Mouse (Mus musculus): Measurements from ENCODE around the gene Prep. TPM values are rescaled to one million over a fixed set of nuclear protein-coding genes. Genes with fewer than 3 reads are reported as not detected.

Gene Prep
- polyA plus RNA-seq, 1 experiment from 2014 or later = 32.4 TPM

GRCm38 (mm10) chr10:45136806-45137205 lies 69.8 kb downstream of the Prep start:
- Histone ChIP-seq H3K4me1 (ENCODE audit: control insufficient read depth, insufficient read depth, low read length) (no peaks in the 10 kb centered on the region), H3K4me3 (ENCODE audit: low read depth, low read length) (no peak overlapping the region), H3K4me2 (ENCODE audit: low read depth) (no peak overlapping the region), H3K9me3 (ENCODE audit: control insufficient read depth, low read length) (no peaks in the 10 kb centered on the region), H3K27ac (ENCODE audit: low read depth, low read length) (no peak overlapping the region), H3K9ac (ENCODE audit: low read length) (no peak overlapping the region), H3K36me3 (ENCODE audit: control insufficient read depth, insufficient read depth, low read length) (no peaks in the 10 kb centered on the region), H3K27me3 (ENCODE audit: control insufficient read depth, insufficient read depth, low read length) (no peaks in the 10 kb centered on the region)
- 90% methylated on average over 7 of the region's 7 CpGs for WGBS
- DNase-seq (ENCODE audit: low spot score) (no peak), ATAC-seq (ENCODE audit: insufficient read depth, low FRiP score, low TSS enrichment) (no peak)

DNA sequence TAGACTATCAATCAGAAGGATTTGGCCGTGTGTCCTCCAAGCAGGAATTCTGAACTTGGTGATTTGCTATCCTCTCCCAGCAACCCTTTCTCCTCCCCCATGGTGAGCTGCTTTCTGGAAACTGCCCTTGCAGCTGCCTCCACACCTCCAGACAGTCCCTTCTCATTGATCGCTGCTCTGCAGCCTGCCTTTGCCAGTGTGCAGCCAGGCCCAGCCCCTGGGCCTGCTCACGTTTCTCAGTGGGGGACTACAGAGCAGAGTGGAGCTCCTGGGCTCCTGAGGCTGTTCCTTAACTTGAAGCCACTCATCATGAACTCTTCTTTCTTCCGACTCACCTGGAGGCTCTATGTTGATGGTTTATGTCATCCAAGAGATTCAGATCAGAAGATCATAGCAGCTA lies 72.9 kb downstream of the Prep start:
- Histone ChIP-seq H3K27me3 (ENCODE audit: control insufficient read depth, insufficient read depth, low read length) (no peaks in the 10 kb centered on the region), H3K9me3 (ENCODE audit: control insufficient read depth, low read length) (no peaks in the 10 kb centered on the region), H3K27ac (ENCODE audit: low read depth, low read length) (0 out of 2 replicates have a peak overlapping the region, but pooled peaks have one; percentile 14), H3K36me3 (ENCODE audit: control insufficient read depth, insufficient read depth, low read length) (no peaks in the 10 kb centered on the region), H3K9ac (ENCODE audit: low read length) (no peak overlapping the region), H3K4me3 (ENCODE audit: low read depth, low read length) (no peak overlapping the region), H3K4me2 (ENCODE audit: low read depth) (no peak overlapping the region), H3K4me1 (ENCODE audit: control insufficient read depth, insufficient read depth, low read length) (no peaks in the 10 kb centered on the region)
- no peak for ATAC-seq (ENCODE audit: insufficient read depth, low FRiP score, low TSS enrichment)
- WGBS = 59% methylated on average over 4 of the region's 4 CpGs
- no peak for DNase-seq (ENCODE audit: low spot score)

DNA sequence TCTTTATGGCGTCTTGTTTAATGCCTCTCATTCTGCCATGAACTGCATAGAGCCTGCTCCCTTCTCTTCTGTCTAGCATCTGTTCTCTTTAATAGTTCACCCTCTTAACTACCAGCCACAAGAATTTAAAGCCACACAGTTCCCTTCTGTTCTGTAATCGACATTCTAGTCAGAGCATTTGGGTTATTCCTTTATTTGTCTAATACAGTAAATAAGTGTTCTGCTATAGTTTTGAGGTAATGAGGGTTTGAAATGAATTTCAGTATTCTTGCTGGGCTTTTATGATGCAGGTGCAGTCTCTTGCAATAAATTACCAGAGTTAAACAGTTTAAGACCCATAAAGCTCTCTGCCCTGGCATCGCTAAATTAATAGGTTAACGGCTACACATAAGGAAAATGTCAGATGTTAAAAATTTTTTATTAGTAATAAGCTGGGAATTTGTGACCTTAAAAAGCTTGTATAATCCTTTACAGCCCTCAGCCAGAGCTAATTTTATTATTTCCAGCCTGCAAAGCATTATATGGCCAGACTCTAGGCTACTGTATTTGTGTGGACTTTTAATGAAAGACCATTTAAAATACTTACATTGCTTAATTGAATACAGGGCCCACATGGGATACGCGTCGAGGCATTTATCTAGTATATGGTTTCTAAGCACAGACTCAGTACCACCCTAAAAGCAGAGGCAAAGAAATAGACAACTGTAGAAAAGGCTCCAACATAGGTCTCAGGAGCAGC lies 73.6 kb downstream of the Prep start:
- DNase-seq (ENCODE audit: low spot score) (no peak), ATAC-seq (ENCODE audit: insufficient read depth, low FRiP score, low TSS enrichment) (no peak)
- Histone ChIP-seq H3K9me3 (ENCODE audit: control insufficient read depth, low read length) (no peaks in the 10 kb centered on the region), H3K27ac (ENCODE audit: low read depth, low read length) (no peak overlapping the region), H3K9ac (ENCODE audit: low read length) (no peak overlapping the region), H3K4me1 (ENCODE audit: control insufficient read depth, insufficient read depth, low read length) (no peaks in the 10 kb centered on the region), H3K4me2 (ENCODE audit: low read depth) (no peak overlapping the region), H3K36me3 (ENCODE audit: control insufficient read depth, insufficient read depth, low read length) (no peaks in the 10 kb centered on the region), H3K4me3 (ENCODE audit: low read depth, low read length) (no peak overlapping the region), H3K27me3 (ENCODE audit: control insufficient read depth, insufficient read depth, low read length) (no peaks in the 10 kb centered on the region)
- WGBS = 76% methylated on average over 7 of the region's 7 CpGs

GRCm38 (mm10) chr10:45142359-45142758 lies 75.4 kb downstream of the Prep start:
- WGBS = 90% methylated on average over 5 of the region's 5 CpGs
- no peaks in the 10 kb centered on the region for H3K9me3 ChIP-seq (ENCODE audit: control insufficient read depth, low read length)
- H3K4me3 ChIP-seq (ENCODE audit: low read depth, low read length) = no peak overlapping the region
- no peaks in the 10 kb centered on the region for H3K27me3 ChIP-seq (ENCODE audit: control insufficient read depth, insufficient read depth, low read length)
- no peaks in the 10 kb centered on the region for H3K36me3 ChIP-seq (ENCODE audit: control insufficient read depth, insufficient read depth, low read length)
- H3K9ac ChIP-seq (ENCODE audit: low read length) = no peak overlapping the region
- peaks cover 9% of the 10 kb centered on the region for H3K4me1 ChIP-seq (ENCODE audit: control insufficient read depth, insufficient read depth, low read length)
- DNase-seq (ENCODE audit: low spot score) (no peak), ATAC-seq (ENCODE audit: insufficient read depth, low FRiP score, low TSS enrichment) (no peak)
- no peak overlapping the region for H3K4me2 ChIP-seq (ENCODE audit: low read depth)
- H3K27ac ChIP-seq (ENCODE audit: low read depth, low read length) = no peak overlapping the region

DNA sequence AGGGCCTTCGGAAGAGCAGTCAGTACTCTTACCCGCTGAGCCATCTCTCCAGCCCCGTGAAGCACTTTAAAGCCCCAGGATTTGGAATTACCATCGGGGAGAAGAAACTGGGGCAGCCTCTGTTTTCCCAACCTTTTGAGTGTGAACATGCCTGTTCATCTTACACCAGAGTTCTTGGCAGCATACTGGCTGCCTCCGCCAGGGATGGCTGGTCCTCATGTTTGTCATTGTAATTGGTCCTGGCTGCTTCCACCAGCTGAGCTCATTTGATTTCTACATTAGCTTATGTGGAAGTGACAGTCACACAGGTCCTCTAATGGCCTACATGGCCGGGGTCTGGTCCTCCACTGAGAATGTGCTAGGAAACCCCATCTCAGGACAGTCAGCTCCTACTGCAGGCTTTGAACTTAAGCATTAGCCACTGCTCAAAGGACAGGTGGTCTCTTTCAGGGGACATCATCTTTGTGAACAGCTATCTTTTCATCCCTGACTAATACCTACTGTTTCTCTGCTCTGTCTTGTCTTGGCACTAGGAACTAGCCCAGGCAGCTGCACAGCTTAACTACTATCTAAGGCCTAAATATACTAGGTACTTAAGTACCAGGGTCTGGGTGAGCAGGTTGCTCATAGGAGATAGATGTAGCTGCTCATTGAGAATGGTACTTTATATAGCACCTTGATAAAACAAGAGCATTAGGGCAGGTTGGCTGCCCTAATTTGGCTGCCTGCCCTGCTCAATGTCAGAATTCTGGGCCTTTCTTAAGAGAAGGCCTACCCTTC lies 77.2 kb downstream of the Prep start:
- 92% methylated on average over 6 of the region's 6 CpGs for WGBS
- H3K27ac ChIP-seq (ENCODE audit: low read depth, low read length) = no peak overlapping the region
- no peak overlapping the region for H3K4me3 ChIP-seq (ENCODE audit: low read depth, low read length)
- ATAC-seq (ENCODE audit: insufficient read depth, low FRiP score, low TSS enrichment) (no peak), DNase-seq (ENCODE audit: low spot score) (no peak)
- no peak overlapping the region for H3K4me2 ChIP-seq (ENCODE audit: low read depth)
- no peaks in the 10 kb centered on the region for H3K36me3 ChIP-seq (ENCODE audit: control insufficient read depth, insufficient read depth, low read length)
- H3K4me1 ChIP-seq (ENCODE audit: control insufficient read depth, insufficient read depth, low read length) = peaks cover 9% of the 10 kb centered on the region
- no peak overlapping the region for H3K9ac ChIP-seq (ENCODE audit: low read length)
- H3K9me3 ChIP-seq (ENCODE audit: control insufficient read depth, low read length) = no peaks in the 10 kb centered on the region
- H3K27me3 ChIP-seq (ENCODE audit: control insufficient read depth, insufficient read depth, low read length) = no peaks in the 10 kb centered on the region

- Histone ChIP-seq H3K27ac (ENCODE audit: low read depth, low read length) (0 out of 2 replicates have a peak overlapping the region, but pooled peaks have one; percentile 7), H3K9me3 (ENCODE audit: control insufficient read depth, low read length) (no peaks in the 10 kb centered on the region), H3K9ac (ENCODE audit: low read length) (peak overlapping the region; percentile 29; the same call in 1 of the 2 replicates), H3K4me2 (ENCODE audit: low read depth) (no peak overlapping the region), H3K4me1 (ENCODE audit: control insufficient read depth, insufficient read depth, low read length) (peaks cover 9% of the 10 kb centered on the region), H3K36me3 (ENCODE audit: control insufficient read depth, insufficient read depth, low read length) (no peaks in the 10 kb centered on the region), H3K27me3 (ENCODE audit: control insufficient read depth, insufficient read depth, low read length) (no peaks in the 10 kb centered on the region), H3K4me3 (ENCODE audit: low read depth, low read length) (no peak overlapping the region)
- whole genome bisulfite sequencing = 29% methylated on average over 6 of the region's 6 CpGs
- ATAC-seq (ENCODE audit: insufficient read depth, low FRiP score, low TSS enrichment) = no peak
- DNase-seq (ENCODE audit: low spot score) = peak; percentile 13
These were observed 79.8 kb downstream of the Prep start for GRCm38 (mm10) chr10:45146821-45147220.

GRCm38 (mm10) chr10:45151137-45151536 lies 84.1 kb downstream of the Prep start:
- Histone ChIP-seq H3K4me2 (ENCODE audit: low read depth) (no peak overlapping the region), H3K27ac (ENCODE audit: low read depth, low read length) (no peak overlapping the region), H3K9ac (ENCODE audit: low read length) (no peak overlapping the region), H3K36me3 (ENCODE audit: control insufficient read depth, insufficient read depth, low read length) (peaks cover 11% of the 10 kb centered on the region), H3K4me3 (ENCODE audit: low read depth, low read length) (no peak overlapping the region), H3K4me1 (ENCODE audit: control insufficient read depth, insufficient read depth, low read length) (peaks cover 9% of the 10 kb centered on the region), H3K27me3 (ENCODE audit: control insufficient read depth, insufficient read depth, low read length) (no peaks in the 10 kb centered on the region), H3K9me3 (ENCODE audit: control insufficient read depth, low read length) (no peaks in the 10 kb centered on the region)
- DNase-seq (ENCODE audit: low spot score) (peak; percentile 46), ATAC-seq (ENCODE audit: insufficient read depth, low FRiP score, low TSS enrichment) (peak; percentile 79)
- 57% methylated on average over 5 of the region's 5 CpGs for WGBS

DNA sequence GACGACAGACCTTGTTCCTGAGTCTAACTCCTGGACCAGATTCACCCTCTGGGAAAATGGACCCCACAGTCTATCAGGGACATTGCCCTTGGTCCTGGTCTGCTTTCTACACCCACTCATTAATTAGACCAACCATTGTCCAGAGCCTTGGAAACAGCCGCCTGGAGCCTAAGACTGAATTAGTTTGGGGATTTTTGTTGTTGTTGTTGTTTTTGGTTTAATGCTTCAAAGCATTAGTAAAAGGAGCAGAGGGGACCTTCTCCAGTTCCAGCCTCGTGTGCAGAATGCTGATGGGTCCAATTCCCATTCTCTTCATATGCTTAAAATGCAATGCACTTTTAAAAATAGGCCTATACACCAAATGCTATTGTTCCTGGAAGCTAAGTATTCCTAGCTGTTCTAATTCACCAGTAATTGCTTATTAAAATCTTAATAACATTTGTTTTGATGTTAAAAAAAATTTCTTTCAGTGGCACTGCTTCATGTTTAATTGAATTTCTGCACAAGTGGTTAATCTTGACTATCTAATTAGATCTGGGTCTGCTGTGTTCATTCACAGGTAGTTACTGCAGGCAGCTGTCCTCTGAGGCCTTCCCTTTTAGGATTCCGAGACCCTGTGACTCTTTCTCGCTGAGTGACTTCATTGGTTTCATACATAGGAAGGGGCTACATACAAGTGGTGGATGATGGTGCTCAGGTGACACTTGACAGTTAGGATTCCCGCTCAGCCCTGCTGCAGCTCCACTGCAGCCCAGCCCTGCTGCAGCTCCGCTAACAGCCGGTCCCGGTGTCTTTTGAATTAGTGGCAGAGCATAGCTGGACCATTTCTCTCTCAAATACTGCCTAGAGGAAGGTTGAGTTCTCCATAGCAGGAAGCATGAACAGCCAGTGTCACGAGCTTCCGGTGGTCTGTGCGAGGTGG lies 85.0 kb downstream of the Prep start:
- ATAC-seq (ENCODE audit: insufficient read depth, low FRiP score, low TSS enrichment) = no peak
- Histone ChIP-seq H3K27me3 (ENCODE audit: control insufficient read depth, insufficient read depth, low read length) (no peaks in the 10 kb centered on the region), H3K4me2 (ENCODE audit: low read depth) (no peak overlapping the region), H3K9ac (ENCODE audit: low read length) (no peak overlapping the region), H3K27ac (ENCODE audit: low read depth, low read length) (no peak overlapping the region), H3K4me1 (ENCODE audit: control insufficient read depth, insufficient read depth, low read length) (peaks cover 3% of the 10 kb centered on the region), H3K36me3 (ENCODE audit: control insufficient read depth, insufficient read depth, low read length) (peaks cover 11% of the 10 kb centered on the region), H3K9me3 (ENCODE audit: control insufficient read depth, low read length) (no peaks in the 10 kb centered on the region), H3K4me3 (ENCODE audit: low read depth, low read length) (no peak overlapping the region)
- WGBS = 94% methylated on average over 12 of the region's 12 CpGs
- no peak for DNase-seq (ENCODE audit: low spot score)
